ENCODE assay signal across 16 mouse cellular contexts in genomic region chr10:53525265-53525976, GRCm38 (mm10).
A peak's percentile ranks its signal among the peaks of the same experiment; 100 is the strongest.
DNase-seq lines count a peak whose midpoint lies in the region; ATAC-seq and TF ChIP-seq lines count a peak whose summit lies in the region.
"Had no signal": no experiment of that assay in that cellular context is flagged by ENCODE, and none has a peak within 500 bp of the region (broad histone marks: within the 10 kb centered on the region; RNA-seq: fewer than 3 reads in every experiment).

No protein-coding gene starts in this region.

- no peaks in the 10 kb centered on the region for H3K36me3 ChIP-seq in neural tube, embryonic 15.5 days
- H3K36me3 ChIP-seq in forebrain, embryonic 15.5 days = no peaks in the 10 kb centered on the region
- H3K36me3 ChIP-seq in forebrain, postnatal 0 days (ENCODE audit: insufficient read depth) = no peaks in the 10 kb centered on the region
- H3K36me3 ChIP-seq: embryonic facial prominence, embryonic 13.5 days; limb, embryonic 13.5 days; midbrain, embryonic 13.5 days; stomach, embryonic 15.5 days had no signal

- H3K4me2 ChIP-seq in neural tube, embryonic 15.5 days = no peak overlapping the region
- no peak overlapping the region for H3K4me2 ChIP-seq in forebrain, embryonic 15.5 days (replicated peaks)
- H3K4me2 ChIP-seq in forebrain, postnatal 0 days (ENCODE audit: low read depth) = no peak overlapping the region
- H3K4me2 ChIP-seq: embryonic facial prominence, embryonic 13.5 days; heart, embryonic 11.5 days; limb, embryonic 13.5 days; midbrain, embryonic 13.5 days; stomach, embryonic 15.5 days had no signal

- DNase-seq in A20 (ENCODE audit: low read depth, low spot score) = peak; percentile 82
- peak; percentile 83 for DNase-seq in CD4-positive helper T cell, adult 2 months (ENCODE audit: low read depth, low spot score)
- DNase-seq in T-cell, adult 2 months (ENCODE audit: low spot score) = peak; percentile 29
- DNase-seq in forebrain, postnatal 0 days = no peak
- DNase-seq: cerebellum, adult 11 months; kidney, postnatal 10 days; thymus, postnatal 25 days had no signal

- H3K27me3 ChIP-seq in neural tube, embryonic 15.5 days (replicated peaks) = no peaks in the 10 kb centered on the region
- no peaks in the 10 kb centered on the region for H3K27me3 ChIP-seq in forebrain, embryonic 15.5 days
- H3K27me3 ChIP-seq in forebrain, postnatal 0 days (ENCODE audit: insufficient read depth, low read length) = no peaks in the 10 kb centered on the region
- H3K27me3 ChIP-seq: embryonic facial prominence, embryonic 13.5 days; limb, embryonic 13.5 days; midbrain, embryonic 13.5 days; stomach, embryonic 15.5 days had no signal

- no peaks in the 10 kb centered on the region for H3K9me3 ChIP-seq in neural tube, embryonic 15.5 days (replicated peaks)
- no peaks in the 10 kb centered on the region for H3K9me3 ChIP-seq in forebrain, embryonic 15.5 days
- no peaks in the 10 kb centered on the region for H3K9me3 ChIP-seq in forebrain, postnatal 0 days (ENCODE audit: low read length)
- H3K9me3 ChIP-seq: embryonic facial prominence, embryonic 13.5 days; limb, embryonic 13.5 days; midbrain, embryonic 13.5 days; stomach, embryonic 15.5 days had no signal

- H3K4me3 ChIP-seq in neural tube, embryonic 15.5 days (replicated peaks) = no peak overlapping the region
- H3K4me3 ChIP-seq in forebrain, embryonic 15.5 days = no peak overlapping the region
- no peak overlapping the region for H3K4me3 ChIP-seq in forebrain, postnatal 0 days (ENCODE audit: low read depth, low read length)
- H3K4me3 ChIP-seq: embryonic facial prominence, embryonic 13.5 days; limb, embryonic 13.5 days; midbrain, embryonic 13.5 days; stomach, embryonic 15.5 days had no signal

- no peak for TF ChIP-seq CTCF in forebrain, postnatal 0 days (IDR thresholded peaks at IDR 0.05; ENCODE audit: low read depth)

- no peaks in the 10 kb centered on the region for H3K4me1 ChIP-seq in neural tube, embryonic 15.5 days
- H3K4me1 ChIP-seq in forebrain, embryonic 15.5 days = no peaks in the 10 kb centered on the region
- no peaks in the 10 kb centered on the region for H3K4me1 ChIP-seq in forebrain, postnatal 0 days (ENCODE audit: insufficient read depth)
- H3K4me1 ChIP-seq: embryonic facial prominence, embryonic 13.5 days; midbrain, embryonic 13.5 days had no signal

- H3K9ac ChIP-seq in neural tube, embryonic 15.5 days (replicated peaks) = no peak overlapping the region
- H3K9ac ChIP-seq in forebrain, embryonic 15.5 days (replicated peaks) = no peak overlapping the region
- H3K9ac ChIP-seq in forebrain, postnatal 0 days = no peak overlapping the region
- H3K9ac ChIP-seq: embryonic facial prominence, embryonic 13.5 days; limb, embryonic 13.5 days; midbrain, embryonic 13.5 days; stomach, embryonic 15.5 days had no signal

- H3K27ac ChIP-seq in neural tube, embryonic 15.5 days (replicated peaks) = no peak overlapping the region
- H3K27ac ChIP-seq in forebrain, embryonic 15.5 days (replicated peaks) = no peak overlapping the region
- H3K27ac ChIP-seq in forebrain, postnatal 0 days (ENCODE audit: low read depth, low read length) = no peak overlapping the region
- H3K27ac ChIP-seq: embryonic facial prominence, embryonic 13.5 days; hindbrain, postnatal 0 days; limb, embryonic 13.5 days; midbrain, embryonic 13.5 days; stomach, embryonic 15.5 days had no signal

- peak; percentile 80 for ATAC-seq in megakaryocyte progenitor cell, adult 5-6 weeks (replicated peaks; ENCODE audit: poor library complexity)
- ATAC-seq in neural tube, embryonic 15.5 days (ENCODE audit: low FRiP score) = no peak
- no peak for ATAC-seq in forebrain, embryonic 15.5 days (replicated peaks)
- no peak for ATAC-seq in forebrain, postnatal 0 days
- ATAC-seq: hindbrain, postnatal 0 days; midbrain, embryonic 13.5 days had no signal

- 87% methylated on average over 3 of the region's 3 CpGs for WGBS in neural tube, embryonic 15.5 days
- WGBS in forebrain, embryonic 15.5 days = 73% methylated on average over 3 of the region's 3 CpGs
- WGBS in forebrain, postnatal 0 days = 74% methylated on average over 3 of the region's 3 CpGs
